Mouse (Mus musculus) myocyte (in vitro differentiated cells): ENCODE results near the gene Fam229b.

Experiments
- MYOG ChIP-seq, 3 experiments: IDR thresholded peaks; one replicate each; pipeline ENCODE4 v1.6.1; 2011; ENCODE audit warnings: control low read depth in 2 of 3, low read depth in 2 of 3, mild to moderate bottlenecking in 2 of 3; ENCODE audit not compliant: insufficient read length in 2 of 3, control insufficient read depth in 1 of 3, insufficient read depth in 1 of 3
- POLR2A ChIP-seq: IDR thresholded peaks from one replicate; pipeline ENCODE4 v1.6.1; 2011; ENCODE audit warnings: low read depth, mild to moderate bottlenecking, control low read depth, moderate library complexity; ENCODE audit not compliant: insufficient read length
- POLR2AphosphoS2 ChIP-seq: IDR thresholded peaks from one replicate; pipeline ENCODE4 v1.6.1; 2011; ENCODE audit warnings: low read depth, control low read depth; ENCODE audit not compliant: insufficient read length
- USF1 ChIP-seq: IDR thresholded peaks from one replicate; pipeline ENCODE4 v1.6.1; 2011; ENCODE audit warnings: low read depth, mild to moderate bottlenecking, control low read depth, moderate library complexity

- TF ChIP-seq POLR2A (no peak), MYOG (IDR thresholded peaks at IDR 0.05; ENCODE audit: control insufficient read depth in 1 of 3, insufficient read depth in 1 of 3, insufficient read length in 2 of 3, low read depth in 2 of 3) (no peak), USF1 (peak; percentile 73), POLR2AphosphoS2 (no peak)
Observed at GRCm38 (mm10) chr10:39121412-39121811, 12.3 kb downstream of the Fam229b start.
